Mouse (Mus musculus) liver, embryonic 14.5 days (tissue): ENCODE data around the gene Plcb1.

Experiments
- CTCF ChIP-seq: IDR thresholded peaks from 2 replicates; pipeline ENCODE4 v1.5.1; 2016; ENCODE audit warnings: antibody characterized with exemption, low read depth, control low read depth
- EP300 ChIP-seq: IDR thresholded peaks from 2 replicates; pipeline ENCODE4 v1.6.1; 2016; ENCODE audit warnings: antibody characterized with exemption, low read depth

- no peak for TF ChIP-seq EP300
- TF ChIP-seq CTCF: no peak
Observed at GRCm38 (mm10) chr2:135092588-135093162, 306.8 kb downstream of the Plcb1 start.
